Mouse (Mus musculus): Measurements from ENCODE around the gene Gan. TPM values are rescaled to one million over a fixed set of nuclear protein-coding genes. Genes with fewer than 3 reads are reported as not detected.

Gan gene
- total and polyA plus RNA-seq, 2 experiments from 2014 or later = 4.8 to 13.6 TPM

GRCm38 (mm10) chr8:117206636-117207035, 48.7 kb downstream of the Gan start:
- H3K9me3 ChIP-seq (ENCODE audit: low read length) = no peaks in the 10 kb centered on the region
- peaks cover 20% of the 10 kb centered on the region for H3K36me3 ChIP-seq (ENCODE audit: insufficient read depth)
- no peaks in the 10 kb centered on the region for H3K4me1 ChIP-seq (ENCODE audit: insufficient read depth)
- H3K4me3 ChIP-seq (ENCODE audit: low read depth, low read length) = no peak overlapping the region
- H3K27me3 ChIP-seq (ENCODE audit: insufficient read depth, low read length) = no peaks in the 10 kb centered on the region
- no peak for TF ChIP-seq CTCF (IDR thresholded peaks at IDR 0.05; ENCODE audit: low read depth)
- no peak overlapping the region for H3K9ac ChIP-seq
- 95% methylated on average over 7 of the region's 7 CpGs for WGBS
- H3K27ac ChIP-seq (ENCODE audit: low read depth, low read length) = no peak overlapping the region
- ATAC-seq (no peak), DNase-seq (no peak)
- H3K4me2 ChIP-seq (ENCODE audit: low read depth) = no peak overlapping the region

DNA sequence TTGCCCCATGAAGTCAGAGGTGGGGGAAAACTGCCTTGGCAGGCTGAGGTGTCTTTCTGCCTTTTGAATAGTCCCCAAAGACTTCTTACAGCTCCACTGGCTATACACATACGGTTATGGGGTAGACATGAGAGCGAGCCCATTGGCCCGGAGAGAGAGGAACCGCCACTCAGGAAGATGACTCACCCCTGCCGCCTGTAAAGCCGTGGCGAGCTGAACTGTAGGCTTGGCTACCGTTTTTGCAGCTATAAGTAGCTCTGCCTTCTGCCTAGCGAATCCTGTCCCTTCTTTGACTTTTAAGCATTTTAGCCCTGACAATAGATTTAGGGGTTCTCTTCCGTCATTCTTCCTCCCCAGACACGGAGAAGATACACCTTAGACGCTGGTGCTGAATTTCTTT, 51.2 kb downstream of the Gan start:
- 92% methylated on average over 12 of the region's 12 CpGs for WGBS
- no peak for ATAC-seq
- H3K4me1 ChIP-seq (ENCODE audit: insufficient read depth) = no peaks in the 10 kb centered on the region
- H3K36me3 ChIP-seq (ENCODE audit: insufficient read depth) = peaks cover 10% of the 10 kb centered on the region
- H3K27me3 ChIP-seq (ENCODE audit: insufficient read depth, low read length) = no peaks in the 10 kb centered on the region
- no peaks in the 10 kb centered on the region for H3K9me3 ChIP-seq (ENCODE audit: low read length)
- TF ChIP-seq CTCF (IDR thresholded peaks at IDR 0.05; ENCODE audit: low read depth) = no peak
- no peak for DNase-seq
- H3K4me2 ChIP-seq (ENCODE audit: low read depth) = no peak overlapping the region
- H3K27ac ChIP-seq (ENCODE audit: low read depth, low read length) = no peak overlapping the region
- no peak overlapping the region for H3K4me3 ChIP-seq (ENCODE audit: low read depth, low read length)
- H3K9ac ChIP-seq = no peak overlapping the region

- Histone ChIP-seq H3K9ac (no peak overlapping the region), H3K36me3 (ENCODE audit: insufficient read depth) (no peaks in the 10 kb centered on the region), H3K27ac (ENCODE audit: low read depth, low read length) (no peak overlapping the region), H3K27me3 (ENCODE audit: insufficient read depth, low read length) (no peaks in the 10 kb centered on the region), H3K9me3 (ENCODE audit: low read length) (no peaks in the 10 kb centered on the region), H3K4me2 (ENCODE audit: low read depth) (no peak overlapping the region), H3K4me3 (ENCODE audit: low read depth, low read length) (no peak overlapping the region), H3K4me1 (ENCODE audit: insufficient read depth) (no peaks in the 10 kb centered on the region)
- DNase-seq (no peak), ATAC-seq (no peak)
- 68% methylated on average over 11 of the region's 11 CpGs for WGBS
- no peak for TF ChIP-seq CTCF (IDR thresholded peaks at IDR 0.05; ENCODE audit: low read depth)
Measured at GRCm38 (mm10) chr8:117212100-117212499, 54.2 kb downstream of the Gan start.

DNA sequence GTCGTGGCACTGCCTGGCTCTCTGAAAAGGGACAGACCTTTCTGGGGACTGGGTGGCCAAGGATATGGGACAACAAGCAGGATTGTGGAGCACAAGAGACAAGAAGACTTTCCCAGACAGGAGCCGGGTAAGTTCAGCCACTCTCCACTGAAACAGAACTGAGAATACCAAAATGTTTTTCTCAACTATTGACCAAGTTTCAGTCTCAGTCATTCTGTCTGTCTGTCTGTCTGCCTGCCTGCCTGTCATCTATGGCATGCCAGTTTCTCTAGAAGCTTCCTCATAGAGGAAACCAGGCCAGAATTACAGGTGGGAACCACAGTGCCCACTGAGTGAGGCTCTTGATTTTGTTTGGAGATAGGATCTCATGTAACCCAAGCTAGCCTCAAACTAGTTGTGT, 59.8 kb downstream of the Gan start:
- Histone ChIP-seq H3K9me3 (ENCODE audit: low read length) (no peaks in the 10 kb centered on the region), H3K4me2 (ENCODE audit: low read depth) (no peak overlapping the region), H3K9ac (no peak overlapping the region), H3K36me3 (ENCODE audit: insufficient read depth) (no peaks in the 10 kb centered on the region), H3K27ac (ENCODE audit: low read depth, low read length) (no peak overlapping the region), H3K4me1 (ENCODE audit: insufficient read depth) (no peaks in the 10 kb centered on the region), H3K27me3 (ENCODE audit: insufficient read depth, low read length) (no peaks in the 10 kb centered on the region), H3K4me3 (ENCODE audit: low read depth, low read length) (no peak overlapping the region)
- ATAC-seq (no peak), DNase-seq (no peak)
- WGBS = 95% methylated on average over 2 of the region's 2 CpGs
- no peak for TF ChIP-seq CTCF (IDR thresholded peaks at IDR 0.05; ENCODE audit: low read depth)

GRCm38 (mm10) chr8:117222396-117222795, 64.5 kb downstream of the Gan start:
- H3K36me3 ChIP-seq (ENCODE audit: insufficient read depth) = no peaks in the 10 kb centered on the region
- ATAC-seq (no peak), DNase-seq (no peak)
- 60% methylated on average over 6 of the region's 6 CpGs for WGBS
- no peaks in the 10 kb centered on the region for H3K9me3 ChIP-seq (ENCODE audit: low read length)
- no peak for TF ChIP-seq CTCF (IDR thresholded peaks at IDR 0.05; ENCODE audit: low read depth)
- no peaks in the 10 kb centered on the region for H3K4me1 ChIP-seq (ENCODE audit: insufficient read depth)
- H3K27ac ChIP-seq (ENCODE audit: low read depth, low read length) = no peak overlapping the region
- H3K9ac ChIP-seq = no peak overlapping the region
- no peak overlapping the region for H3K4me3 ChIP-seq (ENCODE audit: low read depth, low read length)
- H3K4me2 ChIP-seq (ENCODE audit: low read depth) = no peak overlapping the region
- no peaks in the 10 kb centered on the region for H3K27me3 ChIP-seq (ENCODE audit: insufficient read depth, low read length)

DNA sequence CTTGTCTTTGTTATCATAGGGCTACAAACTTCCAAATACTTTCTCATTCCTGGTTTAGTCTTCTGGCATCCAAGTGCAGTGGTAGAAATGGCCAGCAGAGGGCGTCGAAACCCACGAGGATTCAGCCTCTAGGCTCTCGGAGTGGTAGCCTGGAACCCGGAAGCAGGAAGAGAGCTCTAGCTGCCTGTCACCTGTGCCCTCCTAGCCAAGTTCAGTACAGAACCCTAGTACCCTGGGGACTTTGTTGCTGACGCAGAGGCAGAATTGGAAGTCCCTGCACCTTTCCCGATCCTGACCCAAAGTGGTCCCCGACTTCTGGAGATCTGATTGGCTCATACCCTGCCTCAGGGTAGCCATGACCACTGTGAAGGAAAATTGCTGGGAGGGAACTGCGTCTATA, 66.7 kb downstream of the Gan start:
- peak overlapping the region; percentile 22 for H3K4me3 ChIP-seq (ENCODE audit: low read depth, low read length)
- peak; percentile 82 for ATAC-seq
- H3K36me3 ChIP-seq (ENCODE audit: insufficient read depth) = no peaks in the 10 kb centered on the region
- peak; percentile 96 for TF ChIP-seq CTCF (IDR thresholded peaks at IDR 0.05; ENCODE audit: low read depth)
- H3K27me3 ChIP-seq (ENCODE audit: insufficient read depth, low read length) = no peaks in the 10 kb centered on the region
- 14% methylated on average over 9 of the region's 9 CpGs for WGBS
- H3K27ac ChIP-seq (ENCODE audit: low read depth, low read length) = no peak overlapping the region
- H3K4me2 ChIP-seq (ENCODE audit: low read depth) = peak overlapping the region; percentile 44
- H3K9ac ChIP-seq = 0 out of 2 replicates have a peak overlapping the region, but pooled peaks have one; percentile 29
- H3K4me1 ChIP-seq (ENCODE audit: insufficient read depth) = no peaks in the 10 kb centered on the region
- no peaks in the 10 kb centered on the region for H3K9me3 ChIP-seq (ENCODE audit: low read length)
- DNase-seq = peak; percentile 91

- no peak overlapping the region for H3K27ac ChIP-seq (ENCODE audit: low read depth, low read length)
- 90% methylated on average over 12 of the region's 12 CpGs for WGBS
- no peak for DNase-seq
- H3K9me3 ChIP-seq (ENCODE audit: low read length) = no peaks in the 10 kb centered on the region
- H3K4me1 ChIP-seq (ENCODE audit: insufficient read depth) = no peaks in the 10 kb centered on the region
- no peak overlapping the region for H3K4me3 ChIP-seq (ENCODE audit: low read depth, low read length)
- H3K9ac ChIP-seq = no peak overlapping the region
- H3K4me2 ChIP-seq (ENCODE audit: low read depth) = no peak overlapping the region
- ATAC-seq = no peak
- H3K27me3 ChIP-seq (ENCODE audit: insufficient read depth, low read length) = no peaks in the 10 kb centered on the region
- H3K36me3 ChIP-seq (ENCODE audit: insufficient read depth) = no peaks in the 10 kb centered on the region
- no peak for TF ChIP-seq CTCF (IDR thresholded peaks at IDR 0.05; ENCODE audit: low read depth)
Measured at GRCm38 (mm10) chr8:117226306-117226705, 68.4 kb downstream of the Gan start.

DNA sequence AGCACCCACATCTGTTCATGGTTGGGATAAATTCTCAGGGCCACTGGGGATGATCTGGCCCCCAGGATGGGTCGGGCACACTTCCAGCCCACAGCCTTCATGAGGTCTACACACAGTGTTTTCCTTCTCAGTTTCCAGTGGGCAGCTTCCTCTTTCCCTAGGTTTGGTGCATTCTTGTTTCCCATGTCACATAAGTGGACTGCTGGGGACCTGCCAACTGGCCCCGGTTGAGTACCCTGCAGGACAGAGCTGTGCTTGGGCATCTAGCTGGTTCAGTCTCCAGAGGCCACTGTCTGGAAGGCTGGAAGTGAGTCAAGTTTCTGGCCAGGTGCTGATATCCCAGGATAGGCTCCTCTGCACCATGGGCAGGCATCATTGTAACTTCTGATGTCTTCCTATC, 69.4 kb downstream of the Gan start:
- no peaks in the 10 kb centered on the region for H3K4me1 ChIP-seq (ENCODE audit: insufficient read depth)
- H3K9ac ChIP-seq = no peak overlapping the region
- H3K27ac ChIP-seq (ENCODE audit: low read depth, low read length) = no peak overlapping the region
- H3K4me2 ChIP-seq (ENCODE audit: low read depth) = no peak overlapping the region
- no peaks in the 10 kb centered on the region for H3K9me3 ChIP-seq (ENCODE audit: low read length)
- DNase-seq (no peak), ATAC-seq (no peak)
- TF ChIP-seq CTCF (IDR thresholded peaks at IDR 0.05; ENCODE audit: low read depth) = no peak
- H3K27me3 ChIP-seq (ENCODE audit: insufficient read depth, low read length) = no peaks in the 10 kb centered on the region
- WGBS = 86% methylated on average over 2 of the region's 2 CpGs
- H3K36me3 ChIP-seq (ENCODE audit: insufficient read depth) = no peaks in the 10 kb centered on the region
- no peak overlapping the region for H3K4me3 ChIP-seq (ENCODE audit: low read depth, low read length)
